Mouse (Mus musculus) NIH3T3 (cell line): ENCODE data around the gene Ccdc39.

Source experiments
- DNase-seq: peaks from one replicate; pipeline ENCODE4 v3.0.0-alpha.2; 2012; ENCODE audit warnings: low read depth

The Ccdc39 gene

DNA sequence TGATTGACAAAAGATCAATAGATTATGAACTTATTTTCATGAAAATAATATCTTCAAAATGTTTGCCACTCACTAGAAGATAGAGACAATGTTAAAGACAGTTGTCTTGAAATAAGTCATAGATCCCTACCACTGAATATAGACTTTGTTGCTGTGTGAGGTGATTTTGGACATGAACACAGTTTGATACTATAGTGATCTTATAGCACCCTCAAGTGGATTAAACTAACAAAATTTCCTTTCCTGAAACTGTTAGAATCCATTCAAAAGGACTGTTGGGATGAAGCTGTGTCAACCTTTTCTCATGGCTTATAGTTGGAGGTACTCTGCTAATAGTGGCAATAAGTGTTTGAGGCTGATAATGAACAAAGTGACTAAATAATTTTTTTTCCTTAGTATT, 53.1 kb downstream of the Ccdc39 start:
- DNase-seq: peak; percentile 30
